Mouse (Mus musculus) small intestine, adult 2 months (tissue): ENCODE measurements around the gene Cuedc1. TPM values are rescaled to one million over a fixed set of nuclear protein-coding genes. Genes with fewer than 3 reads are reported as not detected.

ENCODE experiments used
- H3K27ac ChIP-seq: fragments of 200-500 bp; 2 replicates; pipeline ENCODE4 v1.5.1; 2012; ENCODE audit warnings: low read depth, low read length, control low read depth, inconsistent platforms; ENCODE audit not compliant: insufficient read depth
- H3K27me3 ChIP-seq: fragments of 200-500 bp; 2 replicates; pipeline ENCODE4 v1.6.1; 2012; ENCODE audit warnings: mild to moderate bottlenecking, moderate library complexity, low read length, inconsistent platforms; ENCODE audit not compliant: control insufficient read depth, insufficient read depth
- H3K36me3 ChIP-seq: fragments of 200-500 bp; 2 replicates; pipeline ENCODE4 v1.6.1; 2012; ENCODE audit warnings: mild to moderate bottlenecking, low read length, control low read depth, inconsistent platforms; ENCODE audit not compliant: control insufficient read depth, insufficient read depth
- H3K4me1 ChIP-seq: fragments of 200-500 bp; 2 replicates; pipeline ENCODE4 v1.6.1; 2012; ENCODE audit warnings: low read length, inconsistent platforms, mixed read lengths; ENCODE audit not compliant: control insufficient read depth, insufficient read depth, insufficient read length
- H3K4me3 ChIP-seq: fragments of 200-500 bp; 2 replicates; pipeline ENCODE4 v1.5.1; 2012; ENCODE audit warnings: low read depth, mild to moderate bottlenecking, control low read depth, inconsistent platforms, low read length, moderate library complexity
- CTCF ChIP-seq: fragments of 200-500 bp; IDR thresholded peaks from 2 replicates; pipeline ENCODE4 v1.5.1; 2012; ENCODE audit warnings: low read depth, mild to moderate bottlenecking, control low read depth, inconsistent platforms, low read length, moderate library complexity, mixed read lengths; ENCODE audit not compliant: insufficient replicate concordance, insufficient read length; ENCODE audit errors: extremely low read depth
- POLR2A ChIP-seq: fragments of 200-500 bp; IDR thresholded peaks from 2 replicates; pipeline ENCODE4 v1.6.1; 2012; ENCODE audit warnings: low read depth, mild to moderate bottlenecking, control low read depth, inconsistent platforms, low read length, moderate library complexity
- WGBS: fragments of 180-500 bp; shearing (Covaris S2); methylation state at CpG from one replicate; pipeline ENCODE4 v1.1.7; 2018; 5-methylcytosine and 5-hydroxymethylcytosine counted together
- polyA plus RNA-seq: library from polyadenylated mRNA; depleted of rRNA; stranded (reverse); fragments of >200 nt; gene quantifications from 2 replicates; pipeline ENCODE4 v1.2.3, GENCODE M21; 2012

Cuedc1 gene
- polyA plus RNA-seq, 1 experiment: 13.3 TPM

DNA sequence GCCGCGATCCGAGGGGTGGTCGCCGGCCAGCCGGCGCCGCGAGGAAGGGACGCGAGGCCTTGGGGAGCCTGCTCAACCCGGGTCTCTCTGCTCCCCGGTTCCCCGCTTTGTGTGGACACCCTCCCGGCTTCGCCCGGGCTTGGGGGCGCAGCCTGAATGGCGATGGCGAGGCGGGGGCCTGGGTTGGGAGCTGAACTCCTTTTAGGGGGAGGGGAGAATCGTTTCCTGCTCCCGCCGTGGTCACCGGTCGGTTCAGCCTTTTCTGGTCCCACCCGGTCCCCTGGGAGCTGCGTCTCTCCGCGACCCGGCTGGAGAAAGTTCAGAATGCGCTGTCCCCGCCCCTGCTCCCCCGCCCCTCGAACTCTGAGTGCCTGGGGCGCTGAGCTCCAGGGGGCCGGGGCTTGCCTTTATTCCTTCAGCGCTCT, 1.8 kb downstream of the Cuedc1 start:
- H3K27ac ChIP-seq: peak overlapping the region; percentile 43
- peaks cover 9% of the 10 kb centered on the region for H3K4me1 ChIP-seq
- H3K4me3 ChIP-seq: peak overlapping the region; percentile 78
- H3K27me3 ChIP-seq: peaks cover 8% of the 10 kb centered on the region
- 3% methylated on average over 36 of the region's 38 CpGs for WGBS
- H3K36me3 ChIP-seq: no peaks in the 10 kb centered on the region
- TF ChIP-seq CTCF (no peak), POLR2A (peak; percentile 38; the same call in 1 of the 2 replicates)

DNA sequence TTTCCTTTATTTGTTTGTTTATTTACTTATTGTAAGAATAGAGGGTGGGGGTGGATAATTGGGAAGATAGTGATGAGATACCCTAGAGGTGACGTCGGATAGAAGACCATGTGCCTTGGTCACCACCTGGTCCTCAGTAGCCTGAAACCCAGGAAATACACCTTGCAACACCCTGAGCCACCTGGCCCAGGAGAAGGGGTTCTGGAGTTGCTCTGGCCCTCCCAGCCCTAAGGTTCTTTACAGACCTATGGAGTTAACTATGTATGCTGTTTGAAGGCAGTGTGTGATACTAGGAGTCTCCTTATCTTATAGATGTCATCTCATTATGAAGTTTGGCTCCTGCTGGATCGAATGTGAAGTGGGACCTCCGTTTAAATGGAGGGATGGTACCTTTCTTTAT, 2.3 kb downstream of the Cuedc1 start:
- H3K4me3 ChIP-seq: no peak overlapping the region
- WGBS: 59% methylated on average over 4 of the region's 4 CpGs

DNA sequence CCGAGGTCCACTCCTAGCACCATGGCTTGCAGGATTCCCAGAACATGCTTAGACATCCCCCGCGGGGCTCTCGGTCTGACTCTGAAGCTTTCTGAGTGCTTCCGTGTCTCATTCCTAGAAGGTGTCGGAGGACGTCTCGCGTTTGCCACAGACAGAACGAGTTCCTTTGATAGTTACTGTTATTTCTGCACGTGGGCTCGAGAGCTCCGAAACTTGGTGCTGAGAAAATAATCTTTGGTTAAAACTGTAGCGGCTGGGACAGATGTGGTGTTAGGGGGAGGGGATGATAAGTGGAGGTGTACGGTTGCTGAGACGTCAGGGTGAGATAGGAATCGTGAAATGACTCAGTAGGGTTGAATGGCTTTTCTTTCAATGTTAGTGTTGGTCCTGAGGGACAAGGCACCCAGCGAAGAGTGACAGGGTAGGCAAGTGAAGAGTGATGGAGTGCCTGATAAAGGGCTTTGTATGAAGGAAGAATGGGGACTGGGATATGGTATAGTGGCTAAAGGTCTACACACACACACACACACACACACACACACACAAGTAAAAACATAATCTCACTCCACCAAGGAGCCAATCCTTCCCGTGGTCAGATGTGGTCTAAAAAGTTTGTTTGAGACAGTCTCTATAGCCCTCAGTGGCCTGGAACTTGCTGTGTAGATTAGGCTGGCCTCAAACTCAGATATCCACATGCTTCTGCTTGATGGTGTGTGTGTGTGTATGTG, 5.5 kb downstream of the Cuedc1 start:
- Histone ChIP-seq H3K4me1 (peaks cover 11% of the 10 kb centered on the region), H3K27me3 (no peaks in the 10 kb centered on the region), H3K36me3 (no peaks in the 10 kb centered on the region), H3K4me3 (no peak overlapping the region), H3K27ac (no peak overlapping the region)
- 91% methylated on average over 19 of the region's 19 CpGs for WGBS
- TF ChIP-seq POLR2A: no peak

More for the DNA sequence above, 2.3 kb downstream of the Cuedc1 start:
- H3K36me3 ChIP-seq: no peaks in the 10 kb centered on the region
- peaks cover 9% of the 10 kb centered on the region for H3K4me1 ChIP-seq
- H3K27me3 ChIP-seq: peaks cover 8% of the 10 kb centered on the region
- TF ChIP-seq POLR2A (no peak), CTCF (no peak)
- no peak overlapping the region for H3K27ac ChIP-seq

DNA sequence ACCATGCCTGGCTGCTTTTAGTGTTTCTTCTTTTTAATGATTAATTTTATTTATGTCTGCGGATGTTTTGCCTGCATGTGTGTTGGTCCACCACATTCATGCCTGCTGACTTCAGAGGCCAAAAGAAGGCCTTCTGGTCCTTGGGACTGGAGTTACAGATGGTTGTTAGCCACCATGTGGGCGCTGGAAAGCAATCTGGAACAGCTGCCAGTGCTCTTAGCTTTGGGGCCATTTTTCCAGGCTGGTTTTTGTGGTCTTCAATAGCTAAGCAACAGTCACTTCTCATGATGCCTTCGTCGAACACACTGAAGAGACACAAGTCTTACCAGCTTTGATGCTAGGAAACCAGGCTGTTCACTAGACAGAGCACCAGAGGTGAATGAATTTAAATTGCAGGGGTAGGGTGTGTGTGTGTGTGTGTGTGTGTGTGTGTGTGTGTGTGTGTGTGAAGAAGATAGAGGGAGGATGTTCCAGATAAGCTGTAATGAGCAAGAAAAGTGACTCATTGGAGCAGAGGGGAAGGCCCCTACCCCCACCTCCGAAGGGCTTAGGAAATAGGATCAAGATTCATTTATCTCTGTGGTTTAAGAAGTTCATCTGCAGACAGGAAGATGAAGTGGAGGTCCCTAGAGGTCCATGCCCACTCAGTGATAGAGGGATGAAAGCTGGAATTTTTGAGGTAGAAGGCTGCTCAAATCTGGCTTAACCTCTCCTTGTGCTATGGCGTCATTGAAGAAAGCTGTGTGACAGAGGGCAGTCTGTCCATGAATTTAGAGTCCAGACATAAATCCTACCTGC, 7.8 kb downstream of the Cuedc1 start:
- no peaks in the 10 kb centered on the region for H3K27me3 ChIP-seq
- 80% methylated on average over 6 of the region's 6 CpGs for WGBS
- no peak for TF ChIP-seq POLR2A
- no peak for TF ChIP-seq CTCF
- 0 out of 2 replicates have a peak, but pooled peaks cover 3% of the 10 kb centered on the region for H3K4me1 ChIP-seq
- H3K4me3 ChIP-seq: no peak overlapping the region
- H3K27ac ChIP-seq: no peak overlapping the region
- H3K36me3 ChIP-seq: no peaks in the 10 kb centered on the region

DNA sequence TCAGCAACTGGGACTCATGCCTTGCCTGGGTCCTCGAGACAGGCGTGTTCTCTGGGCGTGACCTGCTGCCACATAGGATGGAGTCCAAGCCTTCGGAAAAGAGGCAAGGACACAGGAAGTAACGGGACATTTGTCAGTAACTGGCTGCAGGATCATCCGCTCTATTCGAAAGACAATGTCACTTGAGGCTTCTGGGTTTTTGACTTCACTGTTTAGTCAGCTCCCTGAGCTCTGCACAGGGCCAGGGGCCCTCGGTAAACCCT, 8.4 kb downstream of the Cuedc1 start:
- Histone ChIP-seq H3K27me3 (no peaks in the 10 kb centered on the region), H3K27ac (no peak overlapping the region), H3K4me1 (0 out of 2 replicates have a peak, but pooled peaks cover 3% of the 10 kb centered on the region), H3K4me3 (no peak overlapping the region), H3K36me3 (no peaks in the 10 kb centered on the region)
- WGBS: 57% methylated on average over 8 of the region's 8 CpGs
- TF ChIP-seq CTCF (no peak), POLR2A (no peak)

DNA sequence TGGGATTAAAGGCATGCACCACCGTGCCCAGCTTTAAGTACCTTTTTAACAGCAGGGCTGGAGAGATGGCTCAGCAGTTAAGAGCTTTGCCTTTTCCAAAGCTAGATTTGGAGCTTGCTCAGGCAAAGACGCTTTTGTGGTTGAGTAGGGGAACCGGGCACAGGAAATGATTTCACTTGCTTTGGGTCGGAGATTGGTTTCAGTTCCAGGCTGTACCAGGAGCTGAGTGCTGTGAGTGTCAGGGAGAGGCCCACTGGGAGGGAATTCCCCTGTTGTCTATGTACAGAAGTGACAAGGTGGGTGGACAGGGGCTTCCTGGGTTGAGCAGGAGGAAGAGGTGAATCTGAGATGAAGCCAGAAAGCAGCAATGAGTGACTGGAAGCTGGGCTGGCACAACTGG, 9.5 kb downstream of the Cuedc1 start:
- no peaks in the 10 kb centered on the region for H3K27me3 ChIP-seq
- H3K4me1 ChIP-seq: 0 out of 2 replicates have a peak, but pooled peaks cover 3% of the 10 kb centered on the region
- no peak for TF ChIP-seq CTCF
- TF ChIP-seq POLR2A: no peak
- no peaks in the 10 kb centered on the region for H3K36me3 ChIP-seq
- H3K27ac ChIP-seq: no peak overlapping the region
- no peak overlapping the region for H3K4me3 ChIP-seq
- WGBS: 55% methylated on average over 4 of the region's 4 CpGs

DNA sequence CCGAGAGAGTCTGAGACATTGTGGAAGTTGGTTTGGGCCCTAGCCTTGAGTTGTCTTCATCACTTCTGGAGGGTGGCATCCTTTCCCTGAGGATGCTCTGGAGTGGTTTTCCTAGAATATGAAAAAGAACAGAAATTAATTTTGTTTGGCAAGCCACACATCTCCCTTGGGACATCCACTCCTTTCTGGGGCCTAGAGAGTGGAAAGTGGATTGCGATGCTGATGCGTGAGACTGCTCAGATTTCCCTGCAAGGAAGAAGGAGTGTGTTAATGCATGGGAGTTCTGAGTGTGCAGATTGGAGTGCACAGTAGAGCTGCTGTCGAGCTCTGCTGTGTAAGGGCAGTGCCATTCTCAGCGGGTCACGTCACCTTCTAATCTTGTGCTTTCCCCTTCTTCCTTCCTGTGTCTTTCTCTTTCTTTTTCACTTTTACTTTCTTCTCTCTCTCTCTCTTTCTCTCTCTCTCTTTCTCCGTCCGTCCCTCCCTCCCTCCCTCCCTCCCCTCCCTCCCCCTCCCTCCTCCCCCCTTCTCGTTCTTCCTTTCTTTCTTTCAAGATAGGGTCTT, 12.3 kb downstream of the Cuedc1 start:
- H3K4me3 ChIP-seq: no peak overlapping the region
- 0 out of 2 replicates have a peak, but pooled peaks cover 5% of the 10 kb centered on the region for H3K4me1 ChIP-seq
- no peak overlapping the region for H3K27ac ChIP-seq
- WGBS: 69% methylated on average over 9 of the region's 9 CpGs
- H3K36me3 ChIP-seq: no peaks in the 10 kb centered on the region
- TF ChIP-seq CTCF (no peak), POLR2A (no peak)
- no peaks in the 10 kb centered on the region for H3K27me3 ChIP-seq
